Mouse (Mus musculus): Measurements from ENCODE around the gene Mex3d.

DNA sequence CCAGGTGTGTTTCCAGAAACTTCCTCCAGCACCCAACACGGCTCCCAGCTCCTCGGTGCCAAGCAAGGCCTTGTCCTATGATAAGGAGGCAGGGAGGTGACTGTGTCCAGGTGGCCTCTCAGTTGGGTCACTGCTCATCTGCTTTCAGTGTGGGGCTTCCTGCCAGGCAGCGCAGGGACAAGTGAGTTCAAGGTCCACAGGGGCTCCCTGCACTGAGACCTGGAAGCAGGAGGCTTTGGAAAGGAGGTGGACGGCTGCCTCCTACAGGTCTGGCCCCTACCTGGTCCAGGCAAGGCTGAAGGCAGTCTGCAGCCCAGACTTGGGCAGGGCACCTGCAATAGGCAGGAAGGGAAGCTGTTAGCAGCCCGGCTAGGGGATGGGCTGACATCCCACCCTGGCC, 5.2 kb upstream of the Mex3d start:
- no peak for TF ChIP-seq CTCF (IDR thresholded peaks at IDR 0.05; ENCODE audit: extremely low read depth, insufficient read length, insufficient replicate concordance, low read depth, low read length)
- TF ChIP-seq POLR2A (IDR thresholded peaks at IDR 0.05; ENCODE audit: low read depth, low read length) = no peak
